Mouse (Mus musculus): ENCODE measurements around the gene Dtx2. TPM values are rescaled to one million over a fixed set of nuclear protein-coding genes. Genes with fewer than 3 reads are reported as not detected.

Gene Dtx2
- polyA plus RNA-seq, 1 experiment from 2014 or later = 21.4 TPM

DNA sequence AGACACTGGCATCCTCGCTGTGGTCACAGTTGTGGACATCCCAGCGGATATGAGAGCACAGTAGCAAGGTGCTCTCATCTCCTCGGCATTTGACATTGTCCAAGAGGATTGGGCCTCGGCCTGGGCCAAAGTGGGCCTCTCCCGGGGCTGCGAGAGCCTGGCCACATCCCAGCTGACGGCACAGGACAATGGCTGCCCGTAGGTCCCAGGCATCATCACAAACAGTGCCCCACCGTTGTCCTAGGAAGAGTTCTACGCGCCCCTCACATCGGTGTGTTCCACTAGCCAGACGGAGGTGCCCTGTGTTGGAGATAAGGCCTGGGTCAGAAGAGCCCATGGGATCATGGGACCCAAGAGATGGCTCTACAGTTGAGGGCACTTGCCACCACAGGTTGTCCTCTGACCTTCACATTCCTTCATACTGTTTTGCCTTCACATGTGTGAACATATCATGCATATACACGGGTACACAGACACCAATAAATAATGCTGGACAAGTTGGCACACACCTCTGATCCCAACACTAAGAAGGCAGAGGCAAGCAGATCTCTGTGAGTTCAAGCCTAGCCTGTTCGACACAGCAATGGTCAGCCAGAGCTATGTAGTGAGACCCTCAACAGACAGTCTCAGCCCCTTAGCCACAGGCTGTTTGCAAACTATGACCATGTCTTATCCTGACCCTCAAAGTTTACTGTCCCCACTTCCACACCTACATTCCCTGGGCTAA lies 33.5 kb upstream of the Dtx2 start:
- WGBS = 94% methylated on average over 15 of the region's 15 CpGs
- no peaks in the 10 kb centered on the region for H3K36me3 ChIP-seq
- H3K4me3 ChIP-seq (replicated peaks) = no peak overlapping the region
- ATAC-seq = no peak
- peak overlapping the region; percentile 65 for H3K4me2 ChIP-seq (replicated peaks)
- H3K27ac ChIP-seq = no peak overlapping the region
- H3K9ac ChIP-seq = no peak overlapping the region
- H3K9me3 ChIP-seq = no peaks in the 10 kb centered on the region
- H3K27me3 ChIP-seq (replicated peaks) = no peaks in the 10 kb centered on the region
- peaks cover 14% of the 10 kb centered on the region for H3K4me1 ChIP-seq (replicated peaks)

DNA sequence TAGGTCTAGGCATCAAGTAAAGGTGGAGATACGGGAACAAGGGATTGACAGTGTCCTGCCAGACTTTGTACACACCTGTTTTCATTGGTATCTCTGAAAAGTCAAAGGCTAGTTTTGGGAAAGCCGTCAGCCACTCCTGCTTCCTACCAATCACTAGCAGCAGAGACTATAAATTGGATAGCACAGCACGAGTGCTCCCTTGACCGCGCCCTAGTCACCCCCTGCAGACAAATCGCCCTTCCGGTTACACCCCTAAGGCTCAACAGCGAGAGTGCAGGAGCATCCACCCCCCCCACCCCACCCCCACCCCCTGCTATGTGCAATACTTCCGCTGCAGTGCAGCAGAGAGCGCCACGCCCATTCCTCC lies 32.5 kb upstream of the Dtx2 start:
- peak; percentile 78 for ATAC-seq
- Histone ChIP-seq H3K4me1 (replicated peaks) (peaks cover 12% of the 10 kb centered on the region), H3K9ac (peak overlapping the region; percentile 26), H3K27me3 (replicated peaks) (no peaks in the 10 kb centered on the region), H3K9me3 (no peaks in the 10 kb centered on the region), H3K36me3 (no peaks in the 10 kb centered on the region), H3K27ac (peak overlapping the region; percentile 90), H3K4me3 (replicated peaks) (peak overlapping the region; percentile 48), H3K4me2 (replicated peaks) (peak overlapping the region; percentile 65)
- under 1% methylated on average over 11 of the region's 11 CpGs for WGBS

DNA sequence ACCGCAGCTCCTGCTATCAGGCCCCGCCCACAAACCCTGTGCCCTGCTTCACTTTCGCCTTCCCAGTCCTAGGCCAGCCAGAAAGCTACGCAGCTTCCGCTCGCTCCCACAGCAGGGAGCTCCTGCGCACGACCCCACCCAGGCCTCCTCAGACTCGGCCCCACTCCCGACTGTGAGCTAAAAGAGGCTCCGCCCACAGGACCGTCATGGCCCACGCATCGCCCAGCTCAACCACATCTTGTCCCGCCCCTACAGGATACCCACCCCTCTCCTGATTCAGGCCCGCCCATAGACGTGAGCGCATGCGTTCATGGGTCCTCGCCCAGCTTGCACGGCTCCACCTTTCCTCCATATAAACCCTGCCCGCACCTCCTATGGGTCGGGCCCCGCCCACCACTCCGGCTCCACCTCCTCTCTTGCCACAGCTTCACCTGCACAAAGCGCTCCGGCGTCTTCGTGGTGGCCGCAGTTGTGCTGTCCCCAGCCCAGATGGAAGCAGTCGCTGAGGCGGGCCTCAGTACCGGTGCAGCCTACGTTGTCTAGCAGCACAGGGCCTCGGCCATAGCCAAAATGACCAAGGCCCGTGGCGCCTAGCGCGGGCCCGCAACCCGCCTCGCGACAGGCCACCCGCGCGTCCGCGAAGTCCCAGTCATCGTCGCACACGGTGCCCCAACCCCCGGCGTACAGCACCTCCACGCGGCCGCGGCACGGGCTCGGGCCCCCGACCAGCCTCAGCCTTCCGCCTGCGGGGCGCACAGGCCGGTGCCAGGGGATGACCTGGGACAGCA lies 31.9 kb upstream of the Dtx2 start:
- Histone ChIP-seq H3K36me3 (no peaks in the 10 kb centered on the region), H3K9ac (peak overlapping the region; percentile 63), H3K4me1 (replicated peaks) (peaks cover 10% of the 10 kb centered on the region), H3K4me2 (replicated peaks) (peak overlapping the region; percentile 93), H3K9me3 (no peaks in the 10 kb centered on the region), H3K4me3 (replicated peaks) (peak overlapping the region; percentile 48), H3K27ac (peak overlapping the region; percentile 90), H3K27me3 (replicated peaks) (no peaks in the 10 kb centered on the region)
- peak; percentile 95 for ATAC-seq
- under 1% methylated on average over 64 of the region's 64 CpGs for WGBS

DNA sequence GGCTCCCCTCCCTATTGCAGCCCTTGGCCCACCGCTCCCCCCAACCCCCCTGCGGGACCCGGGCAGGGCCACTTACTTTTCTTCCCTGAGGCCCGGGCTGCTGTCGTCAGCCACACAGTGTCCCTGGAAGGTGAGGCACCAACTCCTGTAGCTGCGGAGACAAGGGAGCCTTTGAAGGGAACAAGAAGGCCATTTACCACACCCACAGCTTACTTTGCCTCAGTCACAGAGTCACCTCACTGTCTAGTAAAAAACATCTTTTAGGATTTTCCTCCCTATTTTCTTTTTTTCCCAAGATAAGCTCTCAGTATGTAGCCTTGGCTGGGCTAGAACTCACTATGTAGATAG lies 31.3 kb upstream of the Dtx2 start:
- Histone ChIP-seq H3K4me1 (replicated peaks) (peaks cover 10% of the 10 kb centered on the region), H3K27ac (peak overlapping the region; percentile 87), H3K27me3 (replicated peaks) (no peaks in the 10 kb centered on the region), H3K36me3 (no peaks in the 10 kb centered on the region), H3K9ac (peak overlapping the region; percentile 63), H3K4me2 (replicated peaks) (peak overlapping the region; percentile 93), H3K9me3 (no peaks in the 10 kb centered on the region), H3K4me3 (replicated peaks) (peak overlapping the region; percentile 48)
- no peak for ATAC-seq
- 11% methylated on average over 6 of the region's 6 CpGs for WGBS

DNA sequence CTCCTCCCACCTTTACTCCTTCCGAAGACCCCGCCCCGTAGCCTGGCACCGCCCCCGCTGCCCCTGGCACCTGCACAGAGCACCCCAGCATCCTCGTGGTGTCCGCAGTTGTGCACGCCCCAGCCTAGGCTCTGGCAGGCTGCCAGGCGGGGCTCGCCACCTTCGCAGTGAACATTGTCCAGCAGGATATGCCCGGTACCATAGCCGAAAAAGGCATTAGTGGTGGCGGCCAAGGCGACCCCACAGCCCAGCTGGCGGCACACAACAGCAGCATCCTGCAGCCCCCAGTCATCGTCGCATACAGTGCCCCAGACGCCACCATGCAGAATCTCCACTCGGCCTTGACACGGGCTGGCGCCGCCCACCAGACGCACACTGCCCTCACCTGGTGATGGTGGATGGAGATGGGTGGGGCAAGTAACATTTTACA lies 29.1 kb upstream of the Dtx2 start:
- peak overlapping the region; percentile 30 for H3K4me3 ChIP-seq (replicated peaks)
- ATAC-seq = no peak
- peaks cover 10% of the 10 kb centered on the region for H3K4me1 ChIP-seq (replicated peaks)
- no peaks in the 10 kb centered on the region for H3K9me3 ChIP-seq
- H3K4me2 ChIP-seq (replicated peaks) = peak overlapping the region; percentile 66
- H3K9ac ChIP-seq = peak overlapping the region; percentile 29
- no peaks in the 10 kb centered on the region for H3K36me3 ChIP-seq
- H3K27ac ChIP-seq = 0 out of 2 replicates have a peak overlapping the region, but pooled peaks have one; percentile 9
- WGBS = 9% methylated on average over 24 of the region's 24 CpGs
- H3K27me3 ChIP-seq (replicated peaks) = no peaks in the 10 kb centered on the region

DNA sequence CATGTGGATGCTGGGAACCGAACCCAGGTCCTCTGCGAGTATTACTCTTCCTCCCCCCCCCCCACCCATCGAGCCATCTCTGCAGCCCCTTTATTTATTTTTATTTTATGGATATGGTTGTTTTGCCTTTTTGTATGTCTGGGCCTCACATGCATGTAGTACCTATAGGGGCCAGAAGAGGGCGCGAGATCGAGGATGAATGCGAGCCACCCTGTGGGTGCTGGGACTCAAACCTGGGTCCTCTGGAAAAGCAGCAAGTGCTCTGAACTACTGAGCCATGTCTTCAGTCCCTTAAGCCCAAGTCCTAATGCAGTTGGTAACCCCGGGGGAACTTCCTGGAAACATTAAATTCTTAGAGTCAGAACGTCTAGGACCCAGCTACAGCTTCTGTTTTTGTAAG lies 27.7 kb upstream of the Dtx2 start:
- H3K27me3 ChIP-seq (replicated peaks) = no peaks in the 10 kb centered on the region
- H3K9ac ChIP-seq = no peak overlapping the region
- no peaks in the 10 kb centered on the region for H3K9me3 ChIP-seq
- no peak overlapping the region for H3K27ac ChIP-seq
- no peak for ATAC-seq
- H3K4me1 ChIP-seq (replicated peaks) = peaks cover 8% of the 10 kb centered on the region
- H3K36me3 ChIP-seq = no peaks in the 10 kb centered on the region
- 62% methylated on average over 9 of the region's 9 CpGs for WGBS
- H3K4me3 ChIP-seq (replicated peaks) = no peak overlapping the region
- H3K4me2 ChIP-seq (replicated peaks) = no peak overlapping the region

DNA sequence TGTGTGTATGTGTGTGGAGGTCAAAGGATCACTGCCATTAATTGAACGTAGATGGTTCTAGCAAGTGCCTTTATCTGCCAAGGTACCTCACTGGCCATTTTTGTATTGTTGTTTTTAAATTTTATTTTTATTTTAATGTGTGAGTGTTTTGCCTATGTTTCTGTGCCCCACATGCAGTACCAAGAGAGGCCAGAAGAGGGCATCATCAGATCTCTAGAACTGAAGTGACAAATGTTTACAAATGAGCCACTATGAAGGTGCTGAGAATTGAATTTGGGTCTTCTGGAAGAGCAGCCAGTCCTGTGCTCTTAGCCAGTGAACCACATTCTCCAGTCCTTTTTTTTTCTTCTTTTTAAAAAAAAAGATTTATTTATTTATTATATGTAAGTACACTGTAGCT lies 25.8 kb upstream of the Dtx2 start:
- Histone ChIP-seq H3K9ac (no peak overlapping the region), H3K27ac (no peak overlapping the region), H3K36me3 (no peaks in the 10 kb centered on the region), H3K4me2 (replicated peaks) (no peak overlapping the region), H3K27me3 (replicated peaks) (no peaks in the 10 kb centered on the region), H3K4me3 (replicated peaks) (no peak overlapping the region), H3K4me1 (replicated peaks) (peaks cover 5% of the 10 kb centered on the region; the same call in 1 of the 2 replicates), H3K9me3 (no peaks in the 10 kb centered on the region)
- ATAC-seq = no peak
- WGBS = 65% methylated on average over 1 of the region's 1 CpGs

DNA sequence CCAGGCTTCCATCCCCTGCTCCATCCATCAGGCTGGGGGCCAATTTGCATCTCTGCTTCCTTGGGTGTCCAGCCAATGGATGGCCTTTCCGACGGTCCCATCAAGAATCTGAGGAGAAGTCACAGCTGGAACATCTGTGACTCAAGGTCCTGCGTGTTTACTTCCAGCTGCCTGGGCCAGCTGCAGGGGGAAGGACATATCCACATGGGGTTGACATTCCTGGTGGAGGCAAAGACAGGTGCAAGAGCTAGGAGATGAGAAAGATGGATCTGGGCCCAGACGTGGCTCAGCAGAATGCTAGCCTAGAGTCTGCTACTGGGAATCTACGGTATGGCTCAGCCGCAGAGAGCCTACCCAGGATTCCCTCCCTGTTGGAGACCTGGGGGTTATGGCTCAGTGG lies 24.4 kb upstream of the Dtx2 start:
- Histone ChIP-seq H3K36me3 (no peaks in the 10 kb centered on the region), H3K27ac (no peak overlapping the region), H3K4me3 (replicated peaks) (no peak overlapping the region), H3K4me2 (replicated peaks) (no peak overlapping the region), H3K9me3 (no peaks in the 10 kb centered on the region), H3K27me3 (replicated peaks) (no peaks in the 10 kb centered on the region), H3K4me1 (replicated peaks) (peaks cover 7% of the 10 kb centered on the region; the same call in 1 of the 2 replicates), H3K9ac (no peak overlapping the region)
- WGBS = 77% methylated on average over 6 of the region's 6 CpGs
- ATAC-seq = no peak

DNA sequence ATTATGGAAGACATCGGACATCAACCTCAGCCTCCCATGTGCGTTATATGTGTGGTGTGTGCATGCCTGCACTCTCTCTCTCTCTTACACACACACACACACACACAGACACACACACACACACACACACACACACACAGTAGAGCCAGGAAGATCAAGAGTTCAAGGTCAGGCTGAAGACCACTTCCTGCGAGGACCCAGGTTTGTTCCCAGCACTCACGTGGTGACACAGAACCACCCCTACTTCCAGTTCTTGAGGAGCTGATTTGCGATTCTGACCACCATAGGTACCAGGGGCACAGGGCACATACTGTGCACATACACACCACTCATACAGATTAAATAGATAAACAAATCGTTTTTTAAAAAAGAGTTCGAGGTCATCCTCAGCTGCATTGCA lies 22.7 kb upstream of the Dtx2 start:
- H3K4me2 ChIP-seq (replicated peaks) = no peak overlapping the region
- H3K4me3 ChIP-seq (replicated peaks) = no peak overlapping the region
- no peak overlapping the region for H3K9ac ChIP-seq
- WGBS = 78% methylated on average over 7 of the region's 7 CpGs
- ATAC-seq = no peak
- H3K27ac ChIP-seq = no peak overlapping the region
- H3K36me3 ChIP-seq = no peaks in the 10 kb centered on the region
- peaks cover 3% of the 10 kb centered on the region; the same call in 1 of the 2 replicates for H3K4me1 ChIP-seq (replicated peaks)
- no peaks in the 10 kb centered on the region for H3K9me3 ChIP-seq
- no peaks in the 10 kb centered on the region for H3K27me3 ChIP-seq (replicated peaks)

DNA sequence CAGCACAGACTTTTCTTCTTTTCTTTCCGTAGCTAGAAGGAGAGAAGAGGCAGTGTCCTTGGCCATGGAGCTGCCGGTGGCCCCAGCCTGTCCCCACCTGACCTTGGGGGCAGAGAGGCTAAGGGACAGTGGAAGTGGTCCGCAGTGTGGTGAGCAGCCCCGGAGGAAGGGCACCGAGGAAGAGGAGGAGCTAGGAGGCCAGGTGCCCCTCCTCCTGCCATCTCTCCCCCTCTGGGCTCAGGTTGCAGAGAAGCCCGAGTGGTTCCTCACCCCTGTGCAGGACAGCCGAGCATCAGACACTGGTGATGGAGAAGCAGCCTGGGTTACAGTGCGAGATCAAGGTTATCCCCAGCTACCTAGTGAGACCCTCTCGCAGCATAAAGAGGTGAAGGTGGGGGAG lies 20.2 kb upstream of the Dtx2 start, which contains the start of gene Ssc4d:
Gene Ssc4d (minus strand): TSS at position 167 of the 400 bp plus-strand sequence.
- WGBS = 19% methylated on average over 9 of the region's 9 CpGs
- H3K9ac ChIP-seq = no peak within 1 kb of the TSS
- no peaks in the 10 kb centered on the region for H3K9me3 ChIP-seq
- H3K4me1 ChIP-seq (replicated peaks) = peaks cover 3% of the 10 kb centered on the region; the same call in 1 of the 2 replicates
- H3K27me3 ChIP-seq (replicated peaks) = no peaks in the 10 kb centered on the region
- ATAC-seq = no peak
- no peak within 1 kb of the TSS for H3K4me3 ChIP-seq (replicated peaks)
- peak within 1 kb of the TSS; percentile 36; the same call in 1 of the 2 replicates for H3K4me2 ChIP-seq (replicated peaks)
- no peaks in the 10 kb centered on the region for H3K36me3 ChIP-seq
- no peak within 1 kb of the TSS for H3K27ac ChIP-seq

DNA sequence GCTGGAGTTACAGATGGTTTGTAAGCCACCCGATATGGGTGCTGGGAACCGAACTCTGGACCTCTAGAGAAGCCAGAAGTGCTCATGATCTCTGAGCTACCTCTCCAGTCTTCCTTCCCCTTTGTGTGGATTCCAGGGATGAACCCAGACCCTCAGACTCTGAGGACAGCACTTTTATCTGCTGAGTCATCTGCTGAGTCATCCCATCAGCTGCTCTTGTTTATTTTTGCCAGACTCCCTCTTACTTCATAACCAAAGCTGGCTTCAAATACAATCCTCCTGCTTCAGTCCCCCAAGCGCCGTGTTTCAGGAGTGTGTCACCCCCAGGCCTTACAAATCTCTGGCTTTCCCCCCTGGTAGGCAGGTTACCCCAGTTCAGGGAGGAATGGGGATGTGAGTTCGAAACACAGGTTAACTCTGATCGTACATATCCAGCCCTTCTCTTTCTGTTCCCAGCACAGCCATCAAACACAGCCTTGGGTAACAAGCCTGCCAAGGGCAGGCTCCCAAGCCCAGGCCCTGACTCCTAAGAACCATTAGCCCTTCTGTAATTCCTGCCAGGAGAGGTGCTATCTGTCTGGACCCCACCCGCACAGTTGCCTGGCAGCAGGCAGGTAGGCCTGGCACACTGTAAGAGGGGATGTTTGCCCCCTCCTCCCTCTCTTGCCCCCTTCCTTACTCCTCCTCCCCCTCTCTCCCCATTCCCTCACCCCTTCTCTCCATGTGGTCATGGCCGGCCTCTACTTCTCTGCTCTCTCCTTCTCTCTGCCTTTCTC lies 18.5 kb upstream of the Dtx2 start:
- WGBS = 93% methylated on average over 8 of the region's 8 CpGs

DNA sequence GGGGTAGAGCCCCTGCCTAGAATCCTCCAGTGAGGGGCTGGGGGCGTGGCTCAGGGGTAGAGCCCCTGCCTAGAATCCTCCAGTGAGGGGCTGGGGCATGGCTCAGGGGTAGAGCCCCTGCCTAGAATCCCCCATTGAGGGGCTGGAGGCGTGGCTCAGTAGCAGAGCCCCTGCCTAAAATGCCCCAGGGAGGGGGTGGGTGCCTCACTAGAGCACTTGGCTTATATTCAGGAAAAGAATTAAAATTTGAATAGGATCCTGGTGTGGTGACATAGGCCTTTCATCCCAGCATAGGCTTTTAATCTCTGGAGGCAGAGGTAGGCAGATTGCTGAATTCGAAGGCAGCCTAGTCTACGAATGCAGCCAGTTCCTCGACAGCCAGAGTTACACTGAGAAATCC lies 15.2 kb upstream of the Dtx2 start:
- Histone ChIP-seq H3K4me2 (replicated peaks) (no peak overlapping the region), H3K27me3 (replicated peaks) (no peaks in the 10 kb centered on the region), H3K4me3 (replicated peaks) (no peak overlapping the region), H3K4me1 (replicated peaks) (peaks cover 1% of the 10 kb centered on the region; the same call in 1 of the 2 replicates), H3K27ac (no peak overlapping the region), H3K36me3 (no peaks in the 10 kb centered on the region), H3K9ac (no peak overlapping the region), H3K9me3 (no peaks in the 10 kb centered on the region)
- no peak for ATAC-seq
- 89% methylated on average over 5 of the region's 5 CpGs for WGBS

More for the DNA sequence above, 18.5 kb upstream of the Dtx2 start:
- no peak for ATAC-seq
- no peak overlapping the region for H3K9ac ChIP-seq
- H3K27me3 ChIP-seq (replicated peaks) = no peaks in the 10 kb centered on the region
- H3K4me1 ChIP-seq (replicated peaks) = peaks cover 3% of the 10 kb centered on the region; the same call in 1 of the 2 replicates
- no peak overlapping the region for H3K4me2 ChIP-seq (replicated peaks)
- H3K27ac ChIP-seq = no peak overlapping the region
- H3K9me3 ChIP-seq = no peaks in the 10 kb centered on the region
- no peaks in the 10 kb centered on the region for H3K36me3 ChIP-seq
- no peak overlapping the region for H3K4me3 ChIP-seq (replicated peaks)
